Mouse (Mus musculus) neural tube, embryonic 13.5 days (tissue): ENCODE results near the gene Dusp16. TPM values are rescaled to one million over a fixed set of nuclear protein-coding genes. Genes with fewer than 3 reads are reported as not detected.
A peak's percentile ranks its signal among the peaks of the same experiment; 100 is the strongest.

ENCODE experiments used
- ATAC-seq: fragments of 200-750 bp; cut with Nextera tagmentation; 2 replicates; pipeline ENCODE4 v1.8.0; 2017; ENCODE audit warnings: low read depth, mild to moderate bottlenecking, moderate TSS enrichment, moderate library complexity
- H3K27ac ChIP-seq: fragments of 300-500 bp; sonication (generic); replicated peaks from 2 replicates; pipeline ENCODE4 v1.5.1; 2015; ENCODE audit warnings: moderate library complexity, mild to moderate bottlenecking, inconsistent platforms
- H3K27me3 ChIP-seq: fragments of 300-500 bp; sonication (generic); 2 replicates; pipeline ENCODE4 v1.6.1; 2015; ENCODE audit warnings: mild to moderate bottlenecking, inconsistent platforms
- H3K36me3 ChIP-seq: fragments of 300-500 bp; sonication (generic); 2 replicates; pipeline ENCODE4 v1.6.1; 2015; ENCODE audit warnings: mild to moderate bottlenecking, inconsistent platforms
- H3K4me1 ChIP-seq: fragments of 300-500 bp; sonication (generic); replicated peaks from 2 replicates; pipeline ENCODE4 v1.6.1; 2015; ENCODE audit warnings: inconsistent platforms
- H3K4me2 ChIP-seq: fragments of 300-500 bp; sonication (generic); 2 replicates; pipeline ENCODE4 v1.6.1; 2015; ENCODE audit warnings: inconsistent platforms, mild to moderate bottlenecking, moderate library complexity
- H3K4me3 ChIP-seq: fragments of 300-500 bp; sonication (generic); 2 replicates; pipeline ENCODE4 v1.5.1; 2015; ENCODE audit warnings: mild to moderate bottlenecking, inconsistent platforms
- H3K9ac ChIP-seq: fragments of 300-500 bp; sonication (generic); 2 replicates; pipeline ENCODE4 v1.6.1; 2015; ENCODE audit warnings: moderate library complexity, mild to moderate bottlenecking, inconsistent platforms
- H3K9me3 ChIP-seq: fragments of 300-500 bp; sonication (generic); 2 replicates; pipeline ENCODE4 v1.6.1; 2016; ENCODE audit warnings: inconsistent platforms
- WGBS: fragments of 180-500 bp; shearing (Covaris S2); methylation state at CpG from one replicate; pipeline ENCODE4 v1.1.7; 2015; 5-methylcytosine and 5-hydroxymethylcytosine counted together
- polyA plus RNA-seq: library from polyadenylated mRNA; unstranded; fragments of >200 nt; fragmentation: Nextera tagmentation; extraction: Ambion mirVana; gene quantifications from 2 replicates; pipeline ENCODE4 v1.2.1, GENCODE M21; 2015

The Dusp16 gene
- 6.0 and 7.0 TPM in 2 replicates for polyA plus RNA-seq

DNA sequence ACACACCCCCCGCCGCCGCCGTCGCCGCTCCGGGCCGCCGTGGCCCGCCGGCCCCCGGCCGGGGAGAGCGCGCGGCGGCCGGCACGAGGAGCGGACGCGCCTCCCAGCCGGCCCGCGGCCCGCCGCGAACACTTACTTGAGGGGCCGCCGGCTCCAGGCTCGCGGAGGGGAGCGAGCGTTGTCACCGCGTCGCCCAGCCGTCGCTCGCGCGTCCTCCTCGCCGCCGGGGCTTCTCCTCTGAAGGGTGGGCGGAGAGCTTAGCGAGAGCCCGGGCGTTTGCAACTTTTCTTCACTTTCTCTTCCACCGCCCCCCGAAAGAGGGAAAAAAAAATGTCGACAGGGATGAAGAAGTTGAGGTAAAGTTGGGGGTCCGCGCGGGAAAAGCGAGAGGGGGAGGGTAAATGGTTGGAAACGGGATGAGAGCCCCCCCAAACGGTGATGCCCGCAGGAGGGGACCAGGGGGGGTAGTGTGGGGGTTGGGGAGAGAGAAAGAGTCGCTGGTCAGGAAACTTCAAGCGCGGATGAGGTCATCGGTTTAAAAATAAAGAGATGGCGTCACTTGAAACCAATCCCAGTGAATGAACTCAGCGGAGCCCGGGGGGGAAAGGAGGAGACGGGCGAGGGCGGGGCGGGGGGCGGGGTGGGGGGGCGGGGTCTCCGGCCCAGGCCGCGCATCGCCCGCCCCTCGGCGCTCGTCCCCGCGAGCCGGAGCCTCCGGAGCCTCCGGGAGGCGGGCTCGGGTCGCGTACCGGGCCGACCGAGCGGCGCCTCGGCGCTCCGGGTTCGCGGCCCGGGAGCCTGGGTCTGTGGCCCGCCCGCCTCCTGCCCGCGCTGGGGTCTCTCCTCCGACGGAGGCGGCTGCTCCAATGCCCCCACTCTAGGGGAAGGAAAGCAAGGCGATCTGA, at the start of gene Dusp16:
Gene Dusp16 (minus strand): TSS at position 485 of the 905 bp plus-strand sequence.
- H3K36me3 ChIP-seq: no peaks in the 10 kb centered on the region
- peak; percentile 86 for ATAC-seq
- peak within 1 kb of the TSS; percentile 72 for H3K4me3 ChIP-seq
- WGBS: under 1% methylated on average over 84 of the region's 108 CpGs
- H3K27me3 ChIP-seq: peaks cover 9% of the 10 kb centered on the region; the same call in 1 of the 2 replicates
- H3K9ac ChIP-seq: peak within 1 kb of the TSS; percentile 87
- H3K9me3 ChIP-seq: no peaks in the 10 kb centered on the region
- peaks cover 22% of the 10 kb centered on the region; the same call in 1 of the 2 replicates for H3K4me1 ChIP-seq
- H3K27ac ChIP-seq: peak within 1 kb of the TSS; percentile 87
- peak within 1 kb of the TSS; percentile 68 for H3K4me2 ChIP-seq

DNA sequence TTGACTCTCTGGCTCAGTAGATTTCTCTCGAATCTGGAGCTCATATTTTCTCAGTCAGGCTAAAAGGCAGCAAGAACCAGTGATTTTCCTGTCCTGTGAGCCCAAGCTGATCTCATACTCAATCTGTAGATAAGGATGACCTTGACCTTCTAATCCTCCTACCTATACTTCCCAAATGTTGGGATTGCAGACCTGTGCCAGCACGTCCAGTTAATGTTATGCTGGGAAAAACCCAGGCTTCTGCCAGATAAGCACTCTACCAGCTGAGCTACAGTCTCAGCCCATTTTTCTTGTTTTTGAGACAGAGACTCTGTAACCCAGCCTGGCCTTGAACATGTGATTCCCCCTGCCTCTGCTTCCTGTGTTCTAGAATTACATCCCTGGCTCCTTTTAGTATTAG, 47.9 kb upstream of the Dusp16 start:
- Histone ChIP-seq H3K27me3 (no peaks in the 10 kb centered on the region), H3K4me1 (no peaks in the 10 kb centered on the region)
- 82% methylated on average over 2 of the region's 2 CpGs for WGBS

DNA sequence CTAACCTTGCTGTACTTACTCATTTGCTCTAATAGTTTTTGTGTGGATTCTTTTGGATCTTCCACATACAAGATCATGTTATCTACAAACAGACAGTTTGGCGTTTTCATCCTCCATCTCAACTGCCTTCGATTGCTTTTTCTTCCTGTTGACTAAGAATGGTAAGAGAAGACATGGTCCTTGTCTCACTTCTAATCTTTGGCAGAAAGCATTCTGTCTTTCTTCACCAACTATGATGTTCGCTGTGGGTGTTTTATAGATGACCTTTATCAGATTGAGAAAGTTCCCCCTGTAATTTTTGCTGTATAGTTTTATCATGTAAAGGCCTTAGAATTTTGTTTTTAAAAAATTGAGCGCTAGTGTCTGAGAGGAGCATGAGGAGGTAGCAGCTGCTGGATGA, 45.7 kb upstream of the Dusp16 start:
- Histone ChIP-seq H3K4me2 (no peak overlapping the region), H3K4me1 (no peaks in the 10 kb centered on the region), H3K4me3 (no peak overlapping the region), H3K36me3 (0 out of 2 replicates have a peak, but pooled peaks cover 11% of the 10 kb centered on the region), H3K9me3 (no peaks in the 10 kb centered on the region), H3K9ac (no peak overlapping the region), H3K27ac (no peak overlapping the region), H3K27me3 (no peaks in the 10 kb centered on the region)
- WGBS: 94% methylated on average over 4 of the region's 4 CpGs
- ATAC-seq: no peak

More for the DNA sequence above, 47.9 kb upstream of the Dusp16 start:
- H3K4me2 ChIP-seq: no peak overlapping the region
- H3K27ac ChIP-seq: no peak overlapping the region
- no peak for ATAC-seq
- H3K4me3 ChIP-seq: no peak overlapping the region
- H3K9me3 ChIP-seq: no peaks in the 10 kb centered on the region
- no peak overlapping the region for H3K9ac ChIP-seq
- 0 out of 2 replicates have a peak, but pooled peaks cover 11% of the 10 kb centered on the region for H3K36me3 ChIP-seq

DNA sequence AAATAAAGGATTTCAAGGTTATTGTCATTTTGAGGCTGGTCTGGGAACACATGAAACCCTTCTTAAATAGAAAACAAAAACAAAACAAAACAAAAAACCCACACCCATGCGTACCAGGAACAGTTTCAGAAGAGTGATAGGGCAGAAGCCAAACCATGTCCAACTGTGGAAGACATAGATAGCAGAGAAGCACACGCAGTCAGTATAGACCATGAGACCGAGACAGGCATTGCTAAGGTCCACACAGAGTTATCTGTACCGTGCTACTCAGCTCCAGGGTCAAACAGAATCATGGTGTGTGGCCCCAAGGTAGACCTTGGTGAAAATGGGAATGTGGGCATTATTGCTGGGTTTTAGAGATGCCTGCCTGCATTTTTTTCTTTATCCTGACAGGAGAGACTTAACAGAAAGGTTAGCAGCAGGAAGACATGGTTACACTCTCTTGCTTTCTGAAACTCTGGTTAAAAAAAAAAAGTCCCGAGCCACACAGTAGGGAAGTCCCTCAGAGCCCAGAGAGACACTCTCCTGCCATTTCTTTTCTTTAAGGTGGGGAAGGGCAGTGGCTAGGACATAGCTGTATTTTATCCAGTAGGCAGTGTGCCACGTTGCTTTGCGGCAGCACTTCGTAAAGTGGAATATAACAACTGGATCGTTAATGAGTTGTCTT, 42.3 kb upstream of the Dusp16 start:
- 0 out of 2 replicates have a peak, but pooled peaks cover 11% of the 10 kb centered on the region for H3K36me3 ChIP-seq
- H3K4me2 ChIP-seq: no peak overlapping the region
- H3K9me3 ChIP-seq: no peaks in the 10 kb centered on the region
- no peak overlapping the region for H3K9ac ChIP-seq
- peaks cover 7% of the 10 kb centered on the region; the same call in 1 of the 2 replicates for H3K4me1 ChIP-seq
- H3K27me3 ChIP-seq: no peaks in the 10 kb centered on the region
- no peak overlapping the region for H3K4me3 ChIP-seq
- WGBS: 81% methylated on average over 9 of the region's 9 CpGs
- no peak for ATAC-seq
- H3K27ac ChIP-seq: no peak overlapping the region

DNA sequence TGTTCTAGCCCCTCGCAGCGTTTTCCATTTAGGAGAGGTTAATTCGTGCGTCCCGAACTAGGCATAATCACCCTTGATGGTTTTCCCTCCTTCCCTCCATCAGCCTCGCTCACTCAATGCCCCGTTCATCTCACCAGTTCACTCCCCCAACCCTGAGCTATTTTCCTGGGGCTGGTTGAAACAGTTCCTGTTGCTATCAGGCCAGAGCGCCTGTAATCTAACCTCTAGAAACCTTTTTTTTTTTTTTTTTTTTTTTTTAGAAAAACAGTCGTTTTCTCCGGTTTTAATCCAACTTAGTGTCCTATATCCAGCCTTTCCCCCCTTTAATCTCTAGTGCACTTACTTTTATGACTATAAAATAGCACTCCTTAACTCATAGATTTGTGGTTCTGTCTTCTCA, 38.4 kb upstream of the Dusp16 start:
- WGBS: 1% methylated on average over 10 of the region's 10 CpGs
- H3K9ac ChIP-seq: peak overlapping the region; percentile 82
- H3K4me2 ChIP-seq: peak overlapping the region; percentile 83
- peaks cover 15% of the 10 kb centered on the region for H3K4me1 ChIP-seq
- peak overlapping the region; percentile 91; the same call in 1 of the 2 replicates for H3K27ac ChIP-seq
- no peaks in the 10 kb centered on the region for H3K9me3 ChIP-seq
- no peaks in the 10 kb centered on the region for H3K27me3 ChIP-seq
- H3K4me3 ChIP-seq: peak overlapping the region; percentile 75
- ATAC-seq: no peak
- no peaks in the 10 kb centered on the region for H3K36me3 ChIP-seq

DNA sequence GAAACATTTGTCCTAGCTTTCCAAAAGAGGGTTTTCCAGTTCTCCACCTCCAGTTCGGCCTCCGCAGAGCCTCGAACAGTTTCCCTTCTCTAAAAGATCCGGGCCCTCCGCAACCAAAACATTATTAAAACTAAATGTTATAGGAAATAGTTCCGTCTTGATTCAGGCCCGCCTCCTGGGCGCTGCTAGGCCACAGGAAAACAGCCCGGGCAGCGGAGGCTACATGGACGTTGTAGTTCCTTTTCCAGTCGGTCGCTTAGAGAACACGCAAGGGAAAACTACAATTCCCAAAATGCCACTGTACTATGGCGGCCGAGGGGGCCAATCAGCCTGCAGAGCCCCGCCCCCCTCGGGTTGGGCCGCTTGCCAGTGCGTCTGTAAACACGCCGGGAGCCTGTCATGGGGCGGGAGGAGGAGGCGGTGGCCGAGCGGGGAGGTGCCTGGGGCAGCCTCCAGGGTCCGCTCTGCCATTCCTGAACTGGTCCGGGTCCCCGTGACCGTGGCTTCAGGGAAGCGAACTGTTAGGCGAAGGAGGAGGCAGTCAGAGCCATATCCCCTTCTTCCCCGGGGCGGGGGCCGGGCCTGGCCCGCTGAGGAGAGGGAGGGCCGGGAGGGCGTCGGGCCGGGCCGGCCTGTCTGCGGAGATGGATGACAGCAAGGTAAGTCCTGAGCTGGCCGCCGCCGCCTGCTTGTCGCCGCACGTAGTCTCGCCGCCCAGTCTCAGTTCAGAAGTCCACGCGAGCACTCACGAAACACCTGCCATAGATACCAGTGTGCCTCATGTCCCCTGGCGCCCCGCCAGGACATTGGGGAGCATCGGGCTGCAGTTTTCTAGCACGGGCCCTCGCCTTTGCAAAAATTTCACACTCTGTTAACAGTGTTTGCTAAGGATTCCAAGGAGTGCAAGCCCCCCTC, 37.6 kb upstream of the Dusp16 start, which contains the start of gene Crebl2:
Gene Crebl2 (plus strand): TSS at position 369 of the 915 bp plus-strand sequence.
- Histone ChIP-seq H3K27me3 (no peaks in the 10 kb centered on the region), H3K9ac (peak within 1 kb of the TSS; percentile 82), H3K4me2 (peak within 1 kb of the TSS; percentile 83), H3K4me1 (peaks cover 15% of the 10 kb centered on the region), H3K36me3 (no peaks in the 10 kb centered on the region), H3K9me3 (no peaks in the 10 kb centered on the region), H3K4me3 (peak within 1 kb of the TSS; percentile 75), H3K27ac (peak within 1 kb of the TSS; percentile 91)
- ATAC-seq: peak; percentile 97
- under 1% methylated on average over 57 of the region's 58 CpGs for WGBS

DNA sequence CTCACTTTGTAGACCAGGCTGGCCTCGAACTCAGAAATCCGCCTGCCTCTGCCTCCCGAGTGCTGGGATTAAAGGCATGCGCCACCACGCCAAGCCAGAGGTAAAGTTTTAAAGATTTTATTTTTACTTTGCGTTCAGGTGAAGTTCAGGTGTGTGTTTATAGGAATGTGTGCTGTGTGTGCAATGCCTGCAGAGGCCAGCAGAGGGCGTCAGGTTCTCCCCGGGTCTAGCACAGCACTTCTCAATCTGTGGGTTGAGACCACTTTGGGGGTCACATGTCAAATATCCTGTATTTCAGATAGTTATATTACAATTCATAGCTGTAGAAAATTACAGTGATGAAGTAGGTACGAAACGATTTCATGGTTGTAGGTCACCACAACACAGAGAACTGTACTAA, 30.4 kb upstream of the Dusp16 start:
- ATAC-seq: no peak
- no peaks in the 10 kb centered on the region for H3K9me3 ChIP-seq
- no peaks in the 10 kb centered on the region for H3K27me3 ChIP-seq
- no peak overlapping the region for H3K4me2 ChIP-seq
- no peaks in the 10 kb centered on the region for H3K36me3 ChIP-seq
- H3K9ac ChIP-seq: no peak overlapping the region
- no peak overlapping the region for H3K4me3 ChIP-seq
- 70% methylated on average over 10 of the region's 10 CpGs for WGBS
- H3K4me1 ChIP-seq: no peaks in the 10 kb centered on the region
- H3K27ac ChIP-seq: no peak overlapping the region

DNA sequence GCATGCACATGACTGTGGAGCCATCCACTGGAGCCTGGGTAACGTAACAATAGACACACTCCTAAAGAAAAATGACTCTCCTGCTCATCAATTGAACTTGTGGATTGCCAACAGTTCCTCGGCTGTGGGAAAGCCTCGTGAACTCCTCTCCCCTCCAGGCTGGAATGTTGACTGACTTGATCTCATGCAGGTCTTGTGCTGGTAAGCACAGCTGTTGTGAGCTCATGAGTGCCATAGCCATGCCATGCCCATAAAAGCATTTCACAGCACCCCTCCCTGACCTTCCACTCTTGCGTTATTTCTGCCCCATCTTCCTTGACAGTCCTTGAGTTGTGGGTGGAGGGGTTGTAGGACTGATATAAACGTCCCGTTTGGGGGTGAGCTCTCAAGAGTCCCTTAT, 28.0 kb upstream of the Dusp16 start:
- no peak overlapping the region for H3K4me3 ChIP-seq
- H3K4me1 ChIP-seq: no peaks in the 10 kb centered on the region
- H3K9ac ChIP-seq: no peak overlapping the region
- no peak overlapping the region for H3K27ac ChIP-seq
- ATAC-seq: no peak
- H3K27me3 ChIP-seq: no peaks in the 10 kb centered on the region
- no peaks in the 10 kb centered on the region for H3K9me3 ChIP-seq
- WGBS: 52% methylated on average over 6 of the region's 6 CpGs
- no peak overlapping the region for H3K4me2 ChIP-seq
- no peaks in the 10 kb centered on the region for H3K36me3 ChIP-seq

DNA sequence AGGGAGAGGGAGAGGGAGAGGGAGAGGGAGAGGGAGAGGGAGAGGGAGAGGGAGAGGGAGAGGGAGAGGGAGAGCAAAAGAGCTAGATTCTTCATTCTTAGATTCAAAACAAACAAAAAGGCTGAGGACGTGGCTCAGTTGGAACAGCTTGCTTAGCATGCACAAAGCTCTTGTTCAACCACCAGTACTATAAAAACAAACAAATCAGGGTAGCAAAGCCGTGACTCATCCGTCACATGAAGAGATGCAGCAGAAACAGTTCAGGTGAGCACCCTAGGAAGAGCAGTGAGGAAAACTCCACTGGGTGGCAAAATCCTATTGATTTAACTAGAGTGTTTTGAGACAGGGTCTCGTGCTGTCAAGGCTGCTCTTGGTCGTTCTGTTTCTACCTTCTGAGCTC, 27.3 kb upstream of the Dusp16 start:
- 54% methylated on average over 5 of the region's 5 CpGs for WGBS

DNA sequence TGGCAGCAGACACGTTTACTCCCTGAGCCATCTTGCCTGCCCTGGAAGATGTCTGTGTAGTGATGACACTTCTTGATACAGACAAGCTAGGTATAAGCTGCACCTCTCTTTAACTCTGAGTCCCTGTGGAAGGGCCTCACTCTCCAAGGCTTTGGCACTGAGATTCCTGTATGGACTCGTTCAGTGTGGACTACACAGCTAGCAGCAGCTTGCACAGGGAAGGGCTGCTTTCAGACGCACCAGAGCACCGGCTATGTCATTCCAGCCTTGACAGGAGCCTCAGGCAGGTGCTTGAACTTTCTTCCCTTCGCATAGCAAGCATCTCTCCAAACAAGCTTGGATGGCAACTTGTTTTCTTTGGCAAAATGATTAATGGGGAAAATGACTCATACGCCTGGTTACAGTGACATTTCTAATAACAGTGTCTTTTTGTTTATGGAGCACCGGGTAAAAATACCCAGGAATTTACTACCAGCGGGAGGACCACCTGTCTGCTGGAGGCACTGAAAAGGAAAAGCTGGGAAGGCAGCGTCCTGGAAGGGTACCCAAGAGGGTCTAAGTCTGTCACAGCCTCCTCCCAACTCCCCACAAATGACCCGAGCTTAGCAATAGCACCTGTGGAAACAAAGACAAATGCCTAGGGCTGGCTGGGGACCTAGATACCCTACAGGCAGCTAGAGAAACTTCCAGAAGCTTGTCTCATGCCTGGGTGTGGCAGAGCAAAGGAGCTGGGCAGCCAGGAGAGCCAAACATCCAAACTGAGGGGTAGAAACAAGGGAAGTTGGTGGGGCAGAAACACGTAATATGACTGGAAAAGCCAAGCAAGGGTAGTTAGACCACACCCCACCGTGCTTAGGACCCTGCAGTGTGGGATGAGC, 24.9 kb upstream of the Dusp16 start:
- no peaks in the 10 kb centered on the region for H3K36me3 ChIP-seq
- no peak overlapping the region for H3K9ac ChIP-seq
- H3K27ac ChIP-seq: no peak overlapping the region
- H3K9me3 ChIP-seq: no peaks in the 10 kb centered on the region
- no peaks in the 10 kb centered on the region for H3K4me1 ChIP-seq
- ATAC-seq: no peak
- H3K4me2 ChIP-seq: no peak overlapping the region
- no peak overlapping the region for H3K4me3 ChIP-seq
- H3K27me3 ChIP-seq: no peaks in the 10 kb centered on the region
- WGBS: 69% methylated on average over 12 of the region's 12 CpGs

More for the DNA sequence above, 27.3 kb upstream of the Dusp16 start:
- Histone ChIP-seq H3K4me1 (no peaks in the 10 kb centered on the region), H3K4me2 (no peak overlapping the region), H3K27me3 (no peaks in the 10 kb centered on the region), H3K9me3 (no peaks in the 10 kb centered on the region), H3K36me3 (no peaks in the 10 kb centered on the region), H3K9ac (no peak overlapping the region), H3K4me3 (no peak overlapping the region), H3K27ac (no peak overlapping the region)
- no peak for ATAC-seq

DNA sequence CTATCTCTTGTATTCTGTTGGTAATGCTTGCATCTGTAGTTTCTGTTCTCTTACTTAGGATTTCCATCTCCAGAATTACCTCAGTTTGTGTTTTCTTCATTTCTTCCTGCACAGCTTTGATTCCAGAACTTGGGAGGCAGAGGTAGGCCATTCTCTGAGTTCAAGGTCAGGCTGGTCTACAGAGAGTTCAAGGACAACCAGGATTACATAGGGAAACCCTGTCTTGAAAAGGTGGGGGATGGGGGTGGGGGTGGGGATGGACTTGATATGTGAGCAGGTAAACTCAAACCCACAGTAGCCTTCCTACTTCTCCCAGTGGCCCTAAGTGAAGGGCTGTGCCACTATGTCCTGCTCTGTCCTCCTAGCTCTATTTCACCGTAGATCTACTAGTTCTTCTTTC, 20.6 kb upstream of the Dusp16 start:
- Histone ChIP-seq H3K9me3 (no peaks in the 10 kb centered on the region), H3K9ac (no peak overlapping the region), H3K27me3 (no peaks in the 10 kb centered on the region), H3K4me3 (no peak overlapping the region), H3K36me3 (no peaks in the 10 kb centered on the region), H3K27ac (no peak overlapping the region), H3K4me1 (no peaks in the 10 kb centered on the region), H3K4me2 (no peak overlapping the region)
- no peak for ATAC-seq
- WGBS: 89% methylated on average over 1 of the region's 1 CpGs
